Mouse (Mus musculus) kidney, postnatal 0 days (tissue): ENCODE results near the gene Wrnip1. TPM values are rescaled to one million over a fixed set of nuclear protein-coding genes. Genes with fewer than 3 reads are reported as not detected.
"Not testable (repeated sequence)": the region's sequence is repeated elsewhere in the genome, so short reads cannot be mapped to it uniquely, and the experiment has no call there.

Experiments
- ATAC-seq: fragments of 200-750 bp; cut with Nextera tagmentation; replicated peaks from 2 replicates; pipeline ENCODE4 v1.8.0; 2017; ENCODE audit warnings: low read depth, moderate number of reproducible peaks, moderate TSS enrichment, moderate library complexity; ENCODE audit not compliant: low FRiP score
- DNase-seq: peaks from one replicate; pipeline ENCODE4 v3.0.0-alpha.2; 2016; ENCODE audit warnings: low spot score
- H3K27ac ChIP-seq: fragments of 300-500 bp; sonication (generic); 2 replicates; pipeline ENCODE4 v1.5.1; 2014; ENCODE audit warnings: mild to moderate bottlenecking
- H3K27me3 ChIP-seq: fragments of 300-500 bp; sonication (generic); 2 replicates; pipeline ENCODE4 v1.6.1; 2014; ENCODE audit warnings: low read length, mixed read lengths; ENCODE audit not compliant: insufficient read depth
- H3K36me3 ChIP-seq: fragments of 300-500 bp; sonication (generic); 2 replicates; pipeline ENCODE4 v1.6.1; 2014; ENCODE audit warnings: low read length, mixed read lengths; ENCODE audit not compliant: insufficient read depth
- H3K4me1 ChIP-seq: fragments of 300-500 bp; sonication (generic); replicated peaks from 2 replicates; pipeline ENCODE4 v1.6.1; 2014; ENCODE audit warnings: antibody characterized with exemption, low read length, mixed read lengths; ENCODE audit not compliant: insufficient read depth
- H3K4me2 ChIP-seq: fragments of 300-500 bp; sonication (generic); 2 replicates; pipeline ENCODE4 v1.6.1; 2014; ENCODE audit warnings: mild to moderate bottlenecking, low read length, moderate library complexity, mixed read lengths
- H3K4me3 ChIP-seq: fragments of 300-500 bp; sonication (generic); replicated peaks from 2 replicates; pipeline ENCODE4 v1.5.1; 2014; ENCODE audit warnings: low read depth, low read length
- H3K9ac ChIP-seq: fragments of 300-500 bp; sonication (generic); 2 replicates; pipeline ENCODE4 v1.6.1; 2014; ENCODE audit warnings: low read depth, low read length
- H3K9me3 ChIP-seq: fragments of 300-500 bp; sonication (generic); replicated peaks from 2 replicates; pipeline ENCODE4 v1.6.1; 2016; ENCODE audit warnings: low read length, inconsistent platforms, mixed read lengths
- CTCF ChIP-seq: IDR thresholded peaks from 2 replicates; pipeline ENCODE4 v1.5.1; 2016; ENCODE audit warnings: antibody characterized with exemption, low read depth, mild to moderate bottlenecking, moderate library complexity
- WGBS: fragments of 180-500 bp; shearing (Covaris S2); extraction: QIAGEN DNeasy Blood & Tissue Kit; methylation state at CpG from one replicate; pipeline ENCODE4 v1.1.7; 2014; 5-methylcytosine and 5-hydroxymethylcytosine counted together
- polyA plus RNA-seq: library from polyadenylated mRNA; unstranded; fragments of >200 nt; fragmentation: Nextera tagmentation; extraction: Ambion mirVana; gene quantifications from 2 replicates; pipeline ENCODE4 v1.2.1, GENCODE M21; 2015

Gene Wrnip1
- polyA plus RNA-seq, 1 experiment from 2014 or later: 25.8 TPM

GRCm38 (mm10) chr13:32867030-32867429 lies 65.2 kb downstream of the Wrnip1 start:
- Histone ChIP-seq H3K4me2 (no peak overlapping the region), H3K4me1 (no peaks in the 10 kb centered on the region), H3K9ac (no peak overlapping the region), H3K4me3 (no peak overlapping the region), H3K27me3 (no peaks in the 10 kb centered on the region), H3K27ac (no peak overlapping the region), H3K9me3 (no peaks in the 10 kb centered on the region), H3K36me3 (no peaks in the 10 kb centered on the region)
- DNase-seq (no peak), ATAC-seq (no peak)
- 53% methylated on average over 2 of the region's 2 CpGs for WGBS
- TF ChIP-seq CTCF: no peak

GRCm38 (mm10) chr13:32868233-32868632 lies 66.4 kb downstream of the Wrnip1 start:
- H3K36me3 ChIP-seq, H3K4me1 ChIP-seq, H3K9ac ChIP-seq, H3K9me3 ChIP-seq, H3K27me3 ChIP-seq, DNase-seq, ATAC-seq, H3K4me3 ChIP-seq, H3K27ac ChIP-seq, H3K4me2 ChIP-seq: not testable (repeated sequence)
- 85% methylated on average over 4 of the region's 4 CpGs for WGBS

- WGBS: 77% methylated on average over 5 of the region's 5 CpGs
- no peak overlapping the region for H3K27ac ChIP-seq
- no peak for DNase-seq
- no peaks in the 10 kb centered on the region for H3K36me3 ChIP-seq
- H3K4me1 ChIP-seq: no peaks in the 10 kb centered on the region
- H3K4me2 ChIP-seq: no peak overlapping the region
- H3K4me3 ChIP-seq: no peak overlapping the region
- H3K9me3 ChIP-seq: no peaks in the 10 kb centered on the region
- TF ChIP-seq CTCF: no peak
- no peak for ATAC-seq
- H3K27me3 ChIP-seq: no peaks in the 10 kb centered on the region
- no peak overlapping the region for H3K9ac ChIP-seq
Measured at GRCm38 (mm10) chr13:32868843-32869242, 67.0 kb downstream of the Wrnip1 start.

Other genes starting within 250 kb of the Wrnip1 start
- gene Mylk4, start 18.1 kb upstream of the Wrnip1 start, polyA plus RNA-seq: 0.03 and 0.12 TPM in 2 replicates
- gene D930007J09Rik, start 811 bp downstream of the Wrnip1 start, polyA plus RNA-seq: not detected in 2 replicates
- 18.5 and 18.7 TPM in 2 replicates for gene Serpinb1a, start 49.1 kb downstream of the Wrnip1 start, polyA plus RNA-seq
- gene Serpinb1c, start 96.2 kb downstream of the Wrnip1 start, polyA plus RNA-seq: not detected in 2 replicates
- gene Serpinb6b, start 163.2 kb downstream of the Wrnip1 start, polyA plus RNA-seq: 11.7 and 14.3 TPM in 2 replicates
- 20.2 and 20.5 TPM in 2 replicates for gene Serpinb9, start 201.2 kb downstream of the Wrnip1 start, polyA plus RNA-seq
- 0.16 and 0.26 TPM in 2 replicates for gene Serpinb9b, start 225.4 kb downstream of the Wrnip1 start, polyA plus RNA-seq